Mouse (Mus musculus): ENCODE measurements around the gene Pir.

The Pir gene

GRCm38 (mm10) chrX:164269285-164269761, at the start of gene Pir:
Gene Pir, plus strand, starts transcription at chrX:164269371.
- DNase-seq = peak; percentile 41

GRCm38 (mm10) chrX:164221989-164222388, 47.2 kb upstream of the Pir start:
- peak; percentile 3 for DNase-seq

GRCm38 (mm10) chrX:164233380-164233779, 35.8 kb upstream of the Pir start:
- peak; percentile 12 for DNase-seq

- DNase-seq = no peak
Observed at GRCm38 (mm10) chrX:164245714-164246113, 23.5 kb upstream of the Pir start.

- no peak for DNase-seq
Observed at GRCm38 (mm10) chrX:164246722-164247121, 22.4 kb upstream of the Pir start.

GRCm38 (mm10) chrX:164256527-164256926, 12.6 kb upstream of the Pir start:
- no peak for DNase-seq

GRCm38 (mm10) chrX:164258057-164258456, 11.1 kb upstream of the Pir start, which contains the start of gene Bmx:
Gene Bmx, minus strand, starts transcription at chrX:164258193.
- DNase-seq = no peak

- DNase-seq = no peak
Observed at GRCm38 (mm10) chrX:164258662-164259061, 10.5 kb upstream of the Pir start.

- DNase-seq = no peak
Observed at GRCm38 (mm10) chrX:164262286-164262685, 6.9 kb upstream of the Pir start.

GRCm38 (mm10) chrX:164264861-164265260, 4.3 kb upstream of the Pir start:
- no peak for DNase-seq

GRCm38 (mm10) chrX:164270603-164271002, 1.4 kb downstream of the Pir start:
- DNase-seq = no peak

GRCm38 (mm10) chrX:164275536-164275935, 6.4 kb downstream of the Pir start:
- no peak for DNase-seq

GRCm38 (mm10) chrX:164280918-164281647, 11.9 kb downstream of the Pir start:
- no peak for DNase-seq

- no peak for DNase-seq
Observed at GRCm38 (mm10) chrX:164283808-164284207, 14.6 kb downstream of the Pir start.

- peak; percentile 34 for DNase-seq
Observed at GRCm38 (mm10) chrX:164287077-164287476, 17.9 kb downstream of the Pir start.

GRCm38 (mm10) chrX:164291147-164291546, 22.0 kb downstream of the Pir start:
- DNase-seq = no peak

GRCm38 (mm10) chrX:164306250-164306649, 37.1 kb downstream of the Pir start:
- peak; percentile 8 for DNase-seq

- DNase-seq = no peak
Observed at GRCm38 (mm10) chrX:164313876-164314275, 44.7 kb downstream of the Pir start.

GRCm38 (mm10) chrX:164318554-164318953, 49.4 kb downstream of the Pir start:
- no peak for DNase-seq

GRCm38 (mm10) chrX:164320031-164320430, 50.9 kb downstream of the Pir start:
- DNase-seq = no peak

GRCm38 (mm10) chrX:164322492-164322891, 53.3 kb downstream of the Pir start:
- no peak for DNase-seq

GRCm38 (mm10) chrX:164323391-164323913, 54.3 kb downstream of the Pir start:
- DNase-seq = no peak

GRCm38 (mm10) chrX:164330351-164330750, 61.2 kb downstream of the Pir start:
- DNase-seq = no peak

GRCm38 (mm10) chrX:164330766-164331165, 61.6 kb downstream of the Pir start:
- DNase-seq = no peak

GRCm38 (mm10) chrX:164338591-164338990, 69.4 kb downstream of the Pir start:
- DNase-seq = peak; percentile 1
